Mouse (Mus musculus) frontal cortex, postnatal 36 days (tissue): Measurements from ENCODE around the gene Nom1.
"Not testable (repeated sequence)": the region's sequence is repeated elsewhere in the genome, so short reads cannot be mapped to it uniquely, and the experiment has no call there.

Source experiments
- DNase-seq, 2 experiments: peaks; one replicate each; pipeline ENCODE4 v3.0.0; 2022; ENCODE audit warnings: low spot score in 2 of 2

The Nom1 gene

GRCm38 (mm10) chr5:29434228-29434871 is at the start of gene Nom1:
Nom1 (plus strand) TSS chr5:29434664.
- DNase-seq: peak; percentile 90 to 93

GRCm38 (mm10) chr5:29387591-29387990 is 46.9 kb upstream of the Nom1 start:
- DNase-seq: no peak

GRCm38 (mm10) chr5:29388181-29388943 is 46.1 kb upstream of the Nom1 start:
- no peak for DNase-seq

- DNase-seq: peak; percentile 70 to 74
These were observed 45.3 kb upstream of the Nom1 start for GRCm38 (mm10) chr5:29388944-29389765.

- no peak for DNase-seq
These were observed 36.0 kb upstream of the Nom1 start for GRCm38 (mm10) chr5:29398427-29398826.

- DNase-seq: no peak
These were observed 23.6 kb upstream of the Nom1 start for GRCm38 (mm10) chr5:29410854-29411253.

GRCm38 (mm10) chr5:29413041-29413440 is 21.4 kb upstream of the Nom1 start:
- no peak for DNase-seq

GRCm38 (mm10) chr5:29423330-29423729 is 11.1 kb upstream of the Nom1 start:
- not testable (repeated sequence) for DNase-seq

GRCm38 (mm10) chr5:29434872-29435358 is 451 bp downstream of the Nom1 start:
- no peak for DNase-seq

- DNase-seq: no peak
These were observed 1.0 kb downstream of the Nom1 start for GRCm38 (mm10) chr5:29435491-29435890.

GRCm38 (mm10) chr5:29436728-29437127 is 2.3 kb downstream of the Nom1 start:
- DNase-seq: not testable (repeated sequence)

GRCm38 (mm10) chr5:29445275-29445674 is 10.8 kb downstream of the Nom1 start:
- DNase-seq: no peak

- DNase-seq: no peak
These were observed 17.9 kb downstream of the Nom1 start for GRCm38 (mm10) chr5:29452352-29452751.

- no peak for DNase-seq
These were observed 22.6 kb downstream of the Nom1 start for GRCm38 (mm10) chr5:29456895-29457656.

GRCm38 (mm10) chr5:29462943-29463686 is 28.7 kb downstream of the Nom1 start:
- no peak for DNase-seq

- DNase-seq: no peak
These were observed 33.3 kb downstream of the Nom1 start for GRCm38 (mm10) chr5:29467489-29468350.

GRCm38 (mm10) chr5:29468351-29469065 is 34.0 kb downstream of the Nom1 start:
- DNase-seq: no peak

- DNase-seq: no peak
These were observed 35.0 kb downstream of the Nom1 start for GRCm38 (mm10) chr5:29469501-29469900.

- DNase-seq: no peak
These were observed 35.8 kb downstream of the Nom1 start for GRCm38 (mm10) chr5:29470271-29470670.
